Comparison of ENCODE assay signal across 8 mouse cellular contexts in the genomic region with DNA sequence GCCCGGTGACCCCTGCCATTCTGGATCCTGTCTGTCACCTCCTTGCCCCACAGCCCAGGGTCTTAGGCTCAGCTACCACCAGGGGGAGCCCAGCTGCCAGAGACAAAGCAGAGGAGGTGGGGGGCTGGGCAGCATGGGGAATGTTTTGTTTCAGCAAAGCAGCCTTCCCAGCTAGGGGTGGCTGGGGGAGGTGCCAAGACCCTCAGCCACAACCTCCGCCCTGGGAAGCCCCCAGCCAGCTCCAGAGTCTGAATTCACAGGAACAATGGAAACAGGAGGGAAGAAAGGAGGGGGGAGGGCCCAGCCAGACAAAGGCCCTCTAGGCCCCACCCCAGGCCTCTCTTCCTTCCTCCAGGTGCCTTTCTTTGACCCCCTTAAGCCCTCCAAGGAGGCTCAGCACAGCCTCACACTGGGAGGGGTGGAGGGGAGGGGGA. TPM values are rescaled to one million over a fixed set of nuclear protein-coding genes. Genes with fewer than 3 reads are reported as not detected.
DNase-seq lines count a peak whose midpoint lies in the region; ATAC-seq lines count a peak whose summit lies in the region.

No protein-coding gene starts in this region.

- WGBS in intestine, embryonic 15.5 days = 0% methylated on average over 2 of the region's 2 CpGs
- WGBS in limb, embryonic 11.5 days = 0% methylated on average over 1 of the region's 2 CpGs
- WGBS in midbrain, embryonic 11.5 days = 0% methylated on average over 2 of the region's 2 CpGs

- intact Hi-C loops in gastrocnemius, postnatal 14 days (cut with DNase I; ENCODE audit: low total_unique reads) = no loop called here

- H3K9me3 ChIP-seq in intestine, embryonic 15.5 days = no peaks in the 10 kb centered on the region
- H3K9me3 ChIP-seq in limb, embryonic 11.5 days (ENCODE audit: control insufficient read depth, low read length) = no peaks in the 10 kb centered on the region; the same call in 1 of the 2 replicates
- H3K9me3 ChIP-seq in midbrain, embryonic 11.5 days (ENCODE audit: control insufficient read depth, low read length) = no peaks in the 10 kb centered on the region

- H3K27me3 ChIP-seq in intestine, embryonic 15.5 days (replicated peaks) = no peaks in the 10 kb centered on the region
- no peaks in the 10 kb centered on the region for H3K27me3 ChIP-seq in limb, embryonic 11.5 days (ENCODE audit: control insufficient read depth, insufficient read depth, low read length)
- no peaks in the 10 kb centered on the region for H3K27me3 ChIP-seq in midbrain, embryonic 11.5 days (ENCODE audit: control insufficient read depth, insufficient read depth, low read length)

- H3K4me1 ChIP-seq in intestine, embryonic 15.5 days (replicated peaks) = peaks cover 71% of the 10 kb centered on the region
- peaks cover 54% of the 10 kb centered on the region for H3K4me1 ChIP-seq in limb, embryonic 11.5 days (ENCODE audit: control insufficient read depth, insufficient read depth, low read length)
- peaks cover 65% of the 10 kb centered on the region for H3K4me1 ChIP-seq in midbrain, embryonic 11.5 days (ENCODE audit: control insufficient read depth, insufficient read depth, low read length)

- H3K4me2 ChIP-seq in intestine, embryonic 15.5 days (replicated peaks) = peak overlapping the region; percentile 43
- H3K4me2 ChIP-seq in limb, embryonic 11.5 days (ENCODE audit: low read depth, severe bottlenecking) = peak overlapping the region; percentile 36; the same call in 1 of the 2 replicates
- peak overlapping the region; percentile 97 for H3K4me2 ChIP-seq in midbrain, embryonic 11.5 days

- H3K9ac ChIP-seq in intestine, embryonic 15.5 days = peak overlapping the region; percentile 23; the same call in 1 of the 2 replicates
- H3K9ac ChIP-seq in limb, embryonic 11.5 days (ENCODE audit: low read length) = peak overlapping the region; percentile 71
- peak overlapping the region; percentile 74 for H3K9ac ChIP-seq in midbrain, embryonic 11.5 days (ENCODE audit: low read length)

- peak; percentile 81 for DNase-seq in urinary bladder, postnatal 25 days (ENCODE audit: low spot score)
- DNase-seq in urinary bladder, adult 2 months (ENCODE audit: low spot score) = no peak
- DNase-seq in embryo, embryonic 10 days (ENCODE audit: low spot score) = peak; percentile 95
- DNase-seq in gastrocnemius, postnatal 14 days = peak; percentile 88
- DNase-seq in limb, embryonic 11.5 days (ENCODE audit: low spot score) = peak; percentile 98
- peak; percentile 99 for DNase-seq in midbrain, embryonic 11.5 days (ENCODE audit: low spot score, missing footprints)
- DNase-seq in spleen, postnatal 10 days (ENCODE audit: low spot score in 2 of 2) = peak; percentile 74 to 89

- peaks cover 3% of the 10 kb centered on the region; the same call in 1 of the 2 replicates for H3K36me3 ChIP-seq in intestine, embryonic 15.5 days
- H3K36me3 ChIP-seq in limb, embryonic 11.5 days (ENCODE audit: control insufficient read depth, insufficient read depth, low read length) = peaks cover 8% of the 10 kb centered on the region; the same call in 1 of the 2 replicates
- H3K36me3 ChIP-seq in midbrain, embryonic 11.5 days (ENCODE audit: control insufficient read depth, insufficient read depth, low read length) = no peaks in the 10 kb centered on the region; the same call in none of the 2 replicates

- peak overlapping the region; percentile 72 for H3K27ac ChIP-seq in intestine, embryonic 15.5 days
- peak overlapping the region; percentile 79 for H3K27ac ChIP-seq in limb, embryonic 11.5 days (replicated peaks; ENCODE audit: low read depth, low read length)
- H3K27ac ChIP-seq in midbrain, embryonic 11.5 days (ENCODE audit: low read depth, low read length) = peak overlapping the region; percentile 100

- H3K4me3 ChIP-seq in intestine, embryonic 15.5 days (replicated peaks) = no peak overlapping the region
- H3K4me3 ChIP-seq in limb, embryonic 11.5 days (ENCODE audit: low read depth, low read length) = 0 out of 2 replicates have a peak overlapping the region, but pooled peaks have one; percentile 8
- 0 out of 2 replicates have a peak overlapping the region, but pooled peaks have one; percentile 13 for H3K4me3 ChIP-seq in midbrain, embryonic 11.5 days (ENCODE audit: low read depth, low read length)

- peak; percentile 62 for ATAC-seq in intestine, embryonic 15.5 days
- ATAC-seq in limb, embryonic 11.5 days (ENCODE audit: insufficient number of reproducible peaks, low FRiP score, low TSS enrichment, low read depth) = peak; percentile 79
- peak; percentile 86 for ATAC-seq in midbrain, embryonic 11.5 days (ENCODE audit: low FRiP score)

RNA-seq across cellular contexts. Expression of a gene that starts 8.3 kb away (rescaled TPM):
- 449 and 465 TPM in 2 replicates for polyA plus RNA-seq in urinary bladder, adult 2 months (2012; rRNA removed)
- total RNA-seq in gastrocnemius, postnatal 14 days (2021) = 100 to 1,000 TPM; 139 to 152 TPM
- polyA plus RNA-seq in intestine, embryonic 15.5 days (2015; fragmentation: Nextera tagmentation; extraction: Ambion mirVana) = 334 and 335 TPM in 2 replicates
- 336 and 358 TPM in 2 replicates for polyA plus RNA-seq in limb, embryonic 11.5 days (2014; fragmentation: Nextera tagmentation; extraction: Ambion mirVana)
- 578 and 581 TPM in 2 replicates for polyA plus RNA-seq in midbrain, embryonic 11.5 days (2014; fragmentation: Nextera tagmentation; extraction: Ambion mirVana)

RNA-seq across cellular contexts. Expression of a gene that starts 17.8 kb away (rescaled TPM):
- polyA plus RNA-seq in urinary bladder, adult 2 months (2012; rRNA removed) = 57.1 and 71.0 TPM in 2 replicates
- 10 to 100 TPM; 27.6 to 35.2 TPM for total RNA-seq in gastrocnemius, postnatal 14 days (2021)
- polyA plus RNA-seq in intestine, embryonic 15.5 days (2015; fragmentation: Nextera tagmentation; extraction: Ambion mirVana) = 34.7 and 37.5 TPM in 2 replicates
- polyA plus RNA-seq in limb, embryonic 11.5 days (2014; fragmentation: Nextera tagmentation; extraction: Ambion mirVana) = 3.4 and 3.7 TPM in 2 replicates
- polyA plus RNA-seq in midbrain, embryonic 11.5 days (2014; fragmentation: Nextera tagmentation; extraction: Ambion mirVana) = 1.3 and 2.1 TPM in 2 replicates

RNA-seq across cellular contexts. Expression of a gene that starts 39.4 kb away (rescaled TPM):
- polyA plus RNA-seq in urinary bladder, adult 2 months (2012; rRNA removed) = 31.3 and 36.0 TPM in 2 replicates
- 10 to 100 TPM; 33.5 to 42.7 TPM for total RNA-seq in gastrocnemius, postnatal 14 days (2021)
- polyA plus RNA-seq in intestine, embryonic 15.5 days (2015; fragmentation: Nextera tagmentation; extraction: Ambion mirVana) = 66.4 and 81.9 TPM in 2 replicates
- polyA plus RNA-seq in limb, embryonic 11.5 days (2014; fragmentation: Nextera tagmentation; extraction: Ambion mirVana) = 47.6 and 49.0 TPM in 2 replicates
- polyA plus RNA-seq in midbrain, embryonic 11.5 days (2014; fragmentation: Nextera tagmentation; extraction: Ambion mirVana) = 24.2 and 28.2 TPM in 2 replicates

RNA-seq across cellular contexts. Expression of a gene that starts 42.5 kb away (rescaled TPM):
- polyA plus RNA-seq in urinary bladder, adult 2 months (2012; rRNA removed) = 0.44 and 0.45 TPM in 2 replicates
- 10 to 100 TPM; 29.8 to 57.1 TPM for total RNA-seq in gastrocnemius, postnatal 14 days (2021)
- polyA plus RNA-seq in intestine, embryonic 15.5 days (2015; fragmentation: Nextera tagmentation; extraction: Ambion mirVana) = 8.4 and 16.0 TPM in 2 replicates
- polyA plus RNA-seq in limb, embryonic 11.5 days (2014; fragmentation: Nextera tagmentation; extraction: Ambion mirVana) = 3.4 and 4.1 TPM in 2 replicates
- 11.2 and 11.7 TPM in 2 replicates for polyA plus RNA-seq in midbrain, embryonic 11.5 days (2014; fragmentation: Nextera tagmentation; extraction: Ambion mirVana)

RNA-seq across cellular contexts. Expression of a gene that starts 46.2 kb away (rescaled TPM):
- polyA plus RNA-seq in urinary bladder, adult 2 months (2012; rRNA removed) = 0.50 and 0.52 TPM in 2 replicates
- under 1 TPM; 0.23 to 0.49 TPM for total RNA-seq in gastrocnemius, postnatal 14 days (2021)
- polyA plus RNA-seq in intestine, embryonic 15.5 days (2015; fragmentation: Nextera tagmentation; extraction: Ambion mirVana) = 0.74 and 0.97 TPM in 2 replicates
- 0.54 and 0.57 TPM in 2 replicates for polyA plus RNA-seq in limb, embryonic 11.5 days (2014; fragmentation: Nextera tagmentation; extraction: Ambion mirVana)
- 0.33 and 0.47 TPM in 2 replicates for polyA plus RNA-seq in midbrain, embryonic 11.5 days (2014; fragmentation: Nextera tagmentation; extraction: Ambion mirVana)

Comparison
In these comparisons a context has a peak if more than half of its experiments do, and no peak if none do; other contexts are left out.
1. H3K4me2 ChIP-seq: peak in every context shown above with its lines; median percentile 97 in midbrain, embryonic 11.5 days; 43 in intestine, embryonic 15.5 days; 36 in limb, embryonic 11.5 days.
2. H3K9ac ChIP-seq: peak in every context shown above with its lines; median percentile 74 in midbrain, embryonic 11.5 days; 71 in limb, embryonic 11.5 days; 23 in intestine, embryonic 15.5 days.